Mouse (Mus musculus): ENCODE measurements around the gene Ubfd1. TPM values are rescaled to one million over a fixed set of nuclear protein-coding genes. Genes with fewer than 3 reads are reported as not detected.

Gene Ubfd1
- not detected in 2 replicates for polyA plus RNA-seq (2012; ENCODE audit: insufficient read depth, insufficient read length, low replicate concordance, missing spikeins)

DNA sequence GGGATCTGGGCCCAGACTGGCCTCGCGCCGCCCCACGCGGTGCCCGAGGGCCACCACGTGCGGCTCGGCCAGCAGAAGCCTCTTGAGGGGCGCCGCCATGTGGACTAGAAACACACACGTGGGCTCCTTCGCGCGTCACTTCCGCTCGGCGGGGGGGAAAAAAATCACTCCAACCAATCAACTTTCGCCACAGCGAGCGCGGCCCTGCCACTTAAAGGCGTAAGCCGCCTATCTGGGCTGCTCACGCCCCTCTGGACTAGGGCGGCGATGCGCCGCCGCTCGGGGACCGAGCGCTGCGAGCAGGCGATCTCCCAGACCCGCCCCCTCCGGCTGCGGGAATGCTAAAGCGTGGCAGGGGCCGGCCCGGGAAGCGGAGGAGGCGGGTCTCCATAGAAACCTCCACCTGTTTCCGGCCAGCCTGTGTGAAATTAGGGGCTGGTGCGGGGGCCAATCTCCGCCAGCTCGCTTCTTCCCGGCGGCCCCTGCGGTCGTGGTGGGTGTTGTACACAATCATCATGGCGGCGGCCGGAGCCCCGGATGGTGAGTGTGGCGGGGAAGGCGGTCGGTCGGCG, at the start of gene Ubfd1, which contains the start of gene Ears2:
TSS of gene Ubfd1 (plus strand) at position 231 of the 572 bp plus-strand sequence.
TSS of gene Ears2 (minus strand) at position 319 of the 572 bp plus-strand sequence.
- TF ChIP-seq POLR2A (IDR thresholded peaks at IDR 0.05; ENCODE audit: insufficient read depth, low read depth, low read length) (peak; percentile 58; the same call in 1 of the 2 replicates), CTCF (IDR thresholded peaks at IDR 0.05; ENCODE audit: insufficient read depth, low read depth, low read length) (no peak)
- WGBS = under 1% methylated on average over 60 of the region's 60 CpGs
- Histone ChIP-seq H3K4me3 (ENCODE audit: insufficient read depth, low read depth, low read length) (peak within 1 kb of the TSS; percentile 90), H3K4me1 (ENCODE audit: control insufficient read depth, insufficient read depth, low read length) (peaks cover 3% of the 10 kb centered on the region), H3K27ac (ENCODE audit: insufficient read depth, low read depth, low read length) (peak within 1 kb of the TSS; percentile 83)

DNA sequence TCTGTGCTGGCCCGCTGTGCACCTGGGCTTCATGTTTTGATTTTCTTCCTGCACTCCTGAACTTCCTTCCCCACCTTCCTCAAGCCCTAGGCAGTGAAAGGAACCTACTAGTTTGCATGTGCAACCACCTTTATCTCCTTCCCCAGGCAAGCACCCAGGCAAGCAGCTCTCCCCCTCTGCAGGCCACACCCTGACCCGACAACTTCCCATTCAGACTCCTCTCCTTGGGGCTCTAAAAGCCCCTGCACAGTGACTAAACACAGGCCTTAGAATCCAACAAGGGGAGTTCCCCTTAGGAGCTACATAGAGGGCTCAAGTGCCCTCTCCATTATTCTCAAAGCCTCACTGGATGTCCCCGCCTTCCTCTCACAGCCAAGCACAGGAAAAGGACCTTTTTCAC, 48.7 kb upstream of the Ubfd1 start:
- no peak overlapping the region for H3K27ac ChIP-seq (ENCODE audit: insufficient read depth, low read depth, low read length)
- H3K4me3 ChIP-seq (ENCODE audit: insufficient read depth, low read depth, low read length) = no peak overlapping the region
- H3K4me1 ChIP-seq (ENCODE audit: control insufficient read depth, insufficient read depth, low read length) = peaks cover 28% of the 10 kb centered on the region
- TF ChIP-seq CTCF (IDR thresholded peaks at IDR 0.05; ENCODE audit: insufficient read depth, low read depth, low read length) (no peak), POLR2A (IDR thresholded peaks at IDR 0.05; ENCODE audit: insufficient read depth, low read depth, low read length) (no peak)
- WGBS = 82% methylated on average over 3 of the region's 3 CpGs

- H3K4me3 ChIP-seq (ENCODE audit: insufficient read depth, low read depth, low read length) = no peak overlapping the region
- H3K27ac ChIP-seq (ENCODE audit: insufficient read depth, low read depth, low read length) = no peak overlapping the region
- TF ChIP-seq POLR2A (IDR thresholded peaks at IDR 0.05; ENCODE audit: insufficient read depth, low read depth, low read length) (no peak), CTCF (IDR thresholded peaks at IDR 0.05; ENCODE audit: insufficient read depth, low read depth, low read length) (no peak)
- peaks cover 28% of the 10 kb centered on the region for H3K4me1 ChIP-seq (ENCODE audit: control insufficient read depth, insufficient read depth, low read length)
- WGBS = 71% methylated on average over 7 of the region's 7 CpGs
Observed at GRCm38 (mm10) chr7:122018978-122019377, 48.0 kb upstream of the Ubfd1 start.

GRCm38 (mm10) chr7:122020273-122020666, 46.7 kb upstream of the Ubfd1 start:
- Histone ChIP-seq H3K4me3 (ENCODE audit: insufficient read depth, low read depth, low read length) (peak overlapping the region; percentile 97), H3K27ac (ENCODE audit: insufficient read depth, low read depth, low read length) (0 out of 2 replicates have a peak overlapping the region, but pooled peaks have one; percentile 81), H3K4me1 (ENCODE audit: control insufficient read depth, insufficient read depth, low read length) (peaks cover 19% of the 10 kb centered on the region; the same call in 1 of the 2 replicates)
- TF ChIP-seq CTCF (IDR thresholded peaks at IDR 0.05; ENCODE audit: insufficient read depth, low read depth, low read length) (no peak), POLR2A (IDR thresholded peaks at IDR 0.05; ENCODE audit: insufficient read depth, low read depth, low read length) (no peak)
- WGBS = 2% methylated on average over 6 of the region's 6 CpGs

DNA sequence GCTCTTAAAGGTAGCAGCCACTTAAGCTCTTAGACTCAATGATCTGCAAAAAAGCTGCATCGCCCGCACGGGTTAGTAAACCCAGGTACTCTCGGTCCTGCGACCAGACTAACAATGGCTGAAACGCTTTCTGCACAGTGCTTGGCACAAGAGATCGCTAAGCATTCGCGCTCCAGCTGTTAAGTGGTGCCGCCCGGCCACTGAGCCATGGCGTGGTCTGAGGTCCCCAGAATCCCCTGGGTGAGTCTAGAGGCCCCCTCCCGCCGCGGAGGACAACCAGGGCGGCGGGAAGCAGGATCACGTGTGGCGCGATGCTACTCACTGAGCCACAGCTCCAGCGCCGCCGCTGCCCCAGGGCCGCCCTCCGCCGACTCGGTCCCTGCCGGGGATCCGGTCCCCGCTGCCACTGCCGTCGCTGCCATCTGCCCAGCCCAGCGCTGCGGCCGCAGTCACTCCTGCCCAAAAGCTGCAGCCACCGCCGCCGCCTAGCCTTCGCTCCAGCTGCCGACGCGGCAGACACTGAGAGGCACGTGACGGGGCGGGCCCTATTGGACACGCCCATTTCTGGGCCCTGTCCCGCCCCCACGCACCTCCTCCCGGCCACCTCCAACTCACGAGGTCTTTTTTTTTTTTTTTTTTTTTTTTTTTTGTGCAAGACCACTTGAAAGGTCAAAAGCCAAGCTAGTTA, 46.2 kb upstream of the Ubfd1 start, which contains the start of gene Gga2:
TSS of gene Gga2 (minus strand) at position 556 of the 688 bp plus-strand sequence.
- Histone ChIP-seq H3K27ac (ENCODE audit: insufficient read depth, low read depth, low read length) (peak within 1 kb of the TSS; percentile 81), H3K4me3 (ENCODE audit: insufficient read depth, low read depth, low read length) (peak within 1 kb of the TSS; percentile 97), H3K4me1 (ENCODE audit: control insufficient read depth, insufficient read depth, low read length) (peaks cover 15% of the 10 kb centered on the region; the same call in 1 of the 2 replicates)
- WGBS = 0% methylated on average over 50 of the region's 50 CpGs
- no peak for TF ChIP-seq CTCF (IDR thresholded peaks at IDR 0.05; ENCODE audit: insufficient read depth, low read depth, low read length)
- TF ChIP-seq POLR2A (IDR thresholded peaks at IDR 0.05; ENCODE audit: insufficient read depth, low read depth, low read length) = peak; percentile 94

DNA sequence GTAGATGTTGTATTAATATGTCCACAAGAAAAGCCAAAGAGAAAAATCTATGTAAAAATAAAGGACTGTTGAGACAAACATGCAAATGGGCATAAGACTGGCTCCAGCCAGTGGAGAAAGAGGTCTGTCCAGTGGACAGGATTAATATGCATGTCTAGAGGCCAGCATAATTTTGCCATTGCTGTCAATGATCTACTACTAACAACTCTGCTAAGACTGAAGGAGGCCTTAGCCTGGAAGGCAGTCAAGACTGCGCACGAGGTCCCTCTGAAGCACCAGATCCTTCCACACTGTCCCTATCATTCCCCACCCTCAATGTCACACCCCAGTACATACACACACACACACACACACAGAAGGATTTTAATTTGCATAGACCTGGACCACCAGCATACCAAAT, 44.8 kb upstream of the Ubfd1 start:
- WGBS = 100% methylated on average over 2 of the region's 2 CpGs

DNA sequence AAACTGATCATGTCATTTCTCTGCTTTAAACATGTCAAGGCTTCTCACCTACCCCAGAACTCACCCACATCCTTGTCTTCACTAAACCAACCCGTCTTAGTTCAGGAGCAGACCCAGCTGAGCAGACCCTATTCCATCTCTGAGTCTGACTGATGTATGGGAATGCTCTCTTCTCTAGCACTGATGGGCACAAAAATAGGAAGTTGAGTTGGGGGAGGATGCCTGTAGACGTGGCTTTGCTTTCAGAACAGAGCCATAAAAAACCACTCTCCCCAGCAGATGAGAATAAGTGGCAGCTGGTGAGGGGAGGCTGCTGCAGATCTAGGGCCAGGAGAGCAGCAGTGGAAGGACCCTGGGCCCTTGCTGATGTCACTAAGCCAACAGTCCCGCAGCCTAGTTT, 33.6 kb upstream of the Ubfd1 start:
- no peak for TF ChIP-seq CTCF (IDR thresholded peaks at IDR 0.05; ENCODE audit: insufficient read depth, low read depth, low read length)
- no peak for TF ChIP-seq POLR2A (IDR thresholded peaks at IDR 0.05; ENCODE audit: insufficient read depth, low read depth, low read length)
- 68% methylated on average over 3 of the region's 3 CpGs for WGBS
- H3K4me1 ChIP-seq (ENCODE audit: control insufficient read depth, insufficient read depth, low read length) = no peaks in the 10 kb centered on the region
- H3K27ac ChIP-seq (ENCODE audit: insufficient read depth, low read depth, low read length) = no peak overlapping the region
- H3K4me3 ChIP-seq (ENCODE audit: insufficient read depth, low read depth, low read length) = no peak overlapping the region

More for the DNA sequence above, 44.8 kb upstream of the Ubfd1 start:
- TF ChIP-seq CTCF (IDR thresholded peaks at IDR 0.05; ENCODE audit: insufficient read depth, low read depth, low read length) (no peak), POLR2A (IDR thresholded peaks at IDR 0.05; ENCODE audit: insufficient read depth, low read depth, low read length) (no peak)
- no peak overlapping the region for H3K4me3 ChIP-seq (ENCODE audit: insufficient read depth, low read depth, low read length)
- no peak overlapping the region for H3K27ac ChIP-seq (ENCODE audit: insufficient read depth, low read depth, low read length)
- peaks cover 12% of the 10 kb centered on the region; the same call in 1 of the 2 replicates for H3K4me1 ChIP-seq (ENCODE audit: control insufficient read depth, insufficient read depth, low read length)

DNA sequence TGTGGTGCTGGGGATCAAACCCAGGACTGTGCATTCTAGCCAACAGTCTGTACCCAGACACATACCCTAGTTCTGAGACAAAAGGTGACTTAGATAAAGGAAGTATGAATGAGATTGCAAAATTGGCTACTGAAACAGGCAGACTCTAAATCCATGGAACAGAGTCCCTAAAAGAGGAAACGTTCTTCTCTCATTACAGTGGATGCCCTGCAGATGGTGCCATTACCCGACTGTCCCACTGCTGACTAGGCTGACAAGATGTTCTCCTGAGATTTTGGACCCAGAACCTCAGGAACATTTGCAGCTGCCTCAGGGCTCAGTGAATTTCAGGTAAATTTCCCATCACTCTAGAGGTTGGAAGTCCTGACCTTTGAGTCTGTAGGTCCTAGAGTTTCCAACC, 32.6 kb upstream of the Ubfd1 start:
- TF ChIP-seq POLR2A (IDR thresholded peaks at IDR 0.05; ENCODE audit: insufficient read depth, low read depth, low read length) = no peak
- TF ChIP-seq CTCF (IDR thresholded peaks at IDR 0.05; ENCODE audit: insufficient read depth, low read depth, low read length) = no peak
- 29% methylated on average over 2 of the region's 2 CpGs for WGBS
- H3K4me1 ChIP-seq (ENCODE audit: control insufficient read depth, insufficient read depth, low read length) = no peaks in the 10 kb centered on the region
- H3K4me3 ChIP-seq (ENCODE audit: insufficient read depth, low read depth, low read length) = no peak overlapping the region
- H3K27ac ChIP-seq (ENCODE audit: insufficient read depth, low read depth, low read length) = no peak overlapping the region

DNA sequence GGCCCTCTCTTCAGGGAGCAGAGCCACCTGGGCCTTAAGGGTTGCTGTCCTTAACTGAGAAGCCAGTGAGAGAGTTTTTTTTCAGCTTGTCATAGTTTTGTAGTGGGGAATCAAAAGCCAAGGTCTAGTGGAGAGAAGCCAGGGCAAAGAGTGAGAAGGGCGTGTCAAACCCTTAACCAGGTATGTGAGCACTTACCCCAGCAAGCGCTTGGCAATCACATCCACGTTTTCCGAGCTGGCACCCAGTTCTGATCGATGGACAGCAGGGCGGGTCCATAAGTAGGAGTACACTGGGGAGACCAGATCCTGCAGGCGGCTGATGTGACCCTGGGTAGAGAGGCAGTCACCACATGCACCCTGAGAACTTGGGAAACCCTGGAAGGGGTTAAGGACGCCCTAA, 22.9 kb upstream of the Ubfd1 start:
- no peak overlapping the region for H3K4me3 ChIP-seq (ENCODE audit: insufficient read depth, low read depth, low read length)
- 0 out of 2 replicates have a peak, but pooled peaks cover 3% of the 10 kb centered on the region for H3K4me1 ChIP-seq (ENCODE audit: control insufficient read depth, insufficient read depth, low read length)
- WGBS = 93% methylated on average over 8 of the region's 8 CpGs
- no peak for TF ChIP-seq CTCF (IDR thresholded peaks at IDR 0.05; ENCODE audit: insufficient read depth, low read depth, low read length)
- no peak for TF ChIP-seq POLR2A (IDR thresholded peaks at IDR 0.05; ENCODE audit: insufficient read depth, low read depth, low read length)
- no peak overlapping the region for H3K27ac ChIP-seq (ENCODE audit: insufficient read depth, low read depth, low read length)
